Mouse (Mus musculus) hindbrain, embryonic 11.5 days (tissue): ENCODE results near the gene Mrtfb. TPM values are rescaled to one million over a fixed set of nuclear protein-coding genes. Genes with fewer than 3 reads are reported as not detected.

Source experiments
- ATAC-seq: fragments of 200-750 bp; cut with Nextera tagmentation; 2 replicates; pipeline ENCODE4 v1.8.0; 2017; ENCODE audit warnings: mild to moderate bottlenecking, moderate TSS enrichment, moderate library complexity; ENCODE audit not compliant: low FRiP score
- DNase-seq: peaks from one replicate; pipeline ENCODE4 v3.0.0-alpha.2; 2015; ENCODE audit warnings: low spot score
- H3K27ac ChIP-seq: fragments of 300-500 bp; sonication (generic); 2 replicates; pipeline ENCODE4 v1.5.1; 2014; ENCODE audit warnings: mild to moderate bottlenecking, low read depth, low read length
- H3K27me3 ChIP-seq: fragments of 300-500 bp; sonication (generic); 2 replicates; pipeline ENCODE4 v1.6.1; 2014; ENCODE audit warnings: mild to moderate bottlenecking, low read length, moderate library complexity, mixed read lengths; ENCODE audit not compliant: control insufficient read depth, insufficient read depth
- H3K36me3 ChIP-seq: fragments of 300-500 bp; sonication (generic); 2 replicates; pipeline ENCODE4 v1.6.1; 2014; ENCODE audit warnings: mild to moderate bottlenecking, low read length, moderate library complexity, mixed read lengths; ENCODE audit not compliant: control insufficient read depth, insufficient read depth
- H3K4me1 ChIP-seq: fragments of 300-500 bp; sonication (generic); replicated peaks from 2 replicates; pipeline ENCODE4 v1.6.1; 2014; ENCODE audit warnings: low read length, mixed read lengths; ENCODE audit not compliant: control insufficient read depth, insufficient read depth
- H3K4me2 ChIP-seq: fragments of 300-500 bp; sonication (generic); replicated peaks from 2 replicates; pipeline ENCODE4 v1.6.1; 2014; ENCODE audit warnings: mild to moderate bottlenecking, low read depth, low read length
- H3K4me3 ChIP-seq: fragments of 300-500 bp; sonication (generic); 2 replicates; pipeline ENCODE4 v1.5.1; 2014; ENCODE audit warnings: low read depth, low read length
- H3K9ac ChIP-seq: fragments of 300-500 bp; sonication (generic); 2 replicates; pipeline ENCODE4 v1.6.1; 2014; ENCODE audit warnings: low read depth, low read length
- H3K9me3 ChIP-seq: fragments of 300-500 bp; sonication (generic); 2 replicates; pipeline ENCODE4 v1.6.1; 2016; ENCODE audit warnings: low read length; ENCODE audit not compliant: control insufficient read depth
- WGBS: fragments of 180-500 bp; shearing (Covaris S2); extraction: QIAGEN DNeasy Blood & Tissue Kit; methylation state at CpG from one replicate; pipeline ENCODE4 v1.1.7; 2014; 5-methylcytosine and 5-hydroxymethylcytosine counted together
- polyA plus RNA-seq: library from polyadenylated mRNA; unstranded; fragments of >200 nt; fragmentation: Nextera tagmentation; extraction: Ambion mirVana; gene quantifications from 2 replicates; pipeline ENCODE4 v1.2.1, GENCODE M21; 2014

Mrtfb gene
- polyA plus RNA-seq, 1 experiment from 2014 or later = 24.1 TPM

DNA sequence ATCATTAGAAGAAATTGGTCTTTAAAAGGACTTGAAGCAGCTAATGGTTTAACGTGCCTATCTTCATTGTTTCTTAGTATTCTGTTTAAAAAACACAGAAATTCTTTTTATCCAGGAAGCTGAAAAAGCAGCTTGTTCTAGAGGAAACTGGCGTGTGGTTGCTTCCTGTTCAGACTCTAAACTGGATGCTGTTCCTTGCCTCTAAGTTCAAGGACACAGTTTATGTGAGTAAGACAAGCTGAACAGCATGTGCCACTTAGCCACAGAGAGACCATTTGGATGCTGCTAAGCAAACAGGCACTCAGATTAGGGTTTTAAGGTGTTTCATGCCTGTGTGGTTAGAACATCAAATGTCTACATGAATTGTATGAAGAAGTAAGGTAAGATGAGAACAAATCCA is 42.7 kb downstream of the Mrtfb start:
- no peaks in the 10 kb centered on the region for H3K36me3 ChIP-seq
- H3K4me2 ChIP-seq = no peak overlapping the region
- 83% methylated on average over 2 of the region's 2 CpGs for WGBS
- H3K4me1 ChIP-seq = no peaks in the 10 kb centered on the region
- no peak for ATAC-seq
- no peak overlapping the region for H3K27ac ChIP-seq
- no peak for DNase-seq
- no peaks in the 10 kb centered on the region for H3K27me3 ChIP-seq
- no peaks in the 10 kb centered on the region for H3K9me3 ChIP-seq
- H3K4me3 ChIP-seq = no peak overlapping the region
- no peak overlapping the region for H3K9ac ChIP-seq

DNA sequence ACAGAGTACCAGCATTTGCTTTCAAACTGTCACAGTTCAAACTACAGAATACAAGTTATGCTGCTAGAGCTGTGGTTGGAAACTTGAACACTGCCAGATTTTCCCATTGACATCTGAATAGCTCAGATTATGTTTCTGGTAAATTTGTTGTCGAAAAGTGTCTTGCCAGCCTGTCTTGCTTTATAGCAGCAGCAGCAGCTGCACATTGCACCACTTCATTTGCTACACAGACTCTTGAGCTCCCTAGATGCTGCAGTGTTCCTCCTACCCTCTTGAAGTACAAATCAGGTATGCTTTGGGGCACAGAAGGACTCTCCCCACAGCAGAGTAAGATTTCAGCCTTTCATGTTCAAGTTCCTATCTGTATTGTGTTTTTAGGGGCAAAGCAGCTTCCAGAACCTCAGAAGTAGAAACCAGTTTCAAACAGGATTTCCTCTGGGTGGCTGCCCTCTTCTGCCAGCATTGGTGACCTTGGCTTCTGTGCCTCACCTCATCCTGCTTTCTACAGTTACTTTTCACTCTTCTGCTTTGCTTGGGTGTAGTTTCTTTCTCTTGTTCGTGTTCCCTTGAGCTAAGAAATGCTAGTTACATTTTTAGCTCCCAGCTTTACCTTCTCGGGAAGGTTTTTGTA is 49.9 kb downstream of the Mrtfb start:
- WGBS = 82% methylated on average over 3 of the region's 3 CpGs
- Histone ChIP-seq H3K4me3 (no peak overlapping the region), H3K9me3 (no peaks in the 10 kb centered on the region), H3K4me1 (no peaks in the 10 kb centered on the region), H3K9ac (no peak overlapping the region), H3K27me3 (no peaks in the 10 kb centered on the region), H3K27ac (no peak overlapping the region), H3K4me2 (no peak overlapping the region), H3K36me3 (no peaks in the 10 kb centered on the region)
- DNase-seq = no peak
- no peak for ATAC-seq

DNA sequence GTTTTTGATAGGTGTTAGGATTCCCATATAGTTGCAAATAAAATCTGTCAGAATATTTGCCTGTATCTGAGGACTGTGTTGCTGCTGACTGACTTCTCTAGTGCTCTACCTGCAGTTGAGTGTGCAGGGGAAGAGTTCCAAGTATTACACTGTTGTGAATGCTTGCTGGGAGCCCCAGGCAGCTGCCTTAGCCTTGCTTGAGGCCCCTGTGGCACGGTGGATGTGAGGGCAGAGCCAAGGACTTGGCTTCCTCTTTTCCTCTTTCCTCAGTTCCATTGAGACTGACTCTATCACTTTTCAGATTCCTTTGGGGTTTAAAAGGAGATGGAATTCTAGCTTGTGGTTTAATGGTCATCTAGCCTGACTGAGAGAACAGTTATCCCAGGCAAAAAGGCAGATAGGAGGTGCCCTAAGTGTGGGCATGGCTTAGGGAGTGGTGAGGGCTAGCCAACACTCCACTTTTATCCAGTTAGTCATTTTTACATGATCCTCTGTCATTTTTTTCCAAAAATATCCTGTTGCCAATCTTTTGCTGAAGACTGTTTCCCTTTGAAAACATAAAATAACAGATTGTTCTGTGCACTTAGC is 53.9 kb downstream of the Mrtfb start:
- DNase-seq (no peak), ATAC-seq (no peak)
- WGBS = 82% methylated on average over 1 of the region's 1 CpGs

DNA sequence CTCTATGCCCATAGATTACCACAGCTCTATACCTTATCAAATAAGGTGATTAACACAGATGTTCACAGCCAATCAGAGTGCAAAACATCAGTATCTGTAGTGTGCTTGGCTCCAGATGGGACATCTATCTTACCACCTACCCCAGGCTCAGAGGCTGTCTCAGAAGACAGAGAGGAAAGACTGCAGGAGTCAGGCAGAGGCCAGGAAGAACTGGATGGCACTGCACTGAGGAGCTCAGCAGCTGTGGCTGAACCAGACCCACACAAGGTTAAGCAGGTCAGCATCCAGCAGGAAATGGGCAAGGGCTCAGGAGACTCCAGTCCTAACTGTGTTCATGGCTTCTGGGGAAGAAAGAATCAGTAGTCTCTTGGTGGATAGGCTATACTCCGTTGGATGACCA is 55.1 kb downstream of the Mrtfb start:
- no peak overlapping the region for H3K4me3 ChIP-seq
- ATAC-seq (no peak), DNase-seq (no peak)
- no peaks in the 10 kb centered on the region for H3K27me3 ChIP-seq
- no peaks in the 10 kb centered on the region for H3K4me1 ChIP-seq
- H3K9me3 ChIP-seq = no peaks in the 10 kb centered on the region
- no peak overlapping the region for H3K27ac ChIP-seq
- no peak overlapping the region for H3K9ac ChIP-seq
- no peak overlapping the region for H3K4me2 ChIP-seq
- H3K36me3 ChIP-seq = no peaks in the 10 kb centered on the region
- 82% methylated on average over 1 of the region's 1 CpGs for WGBS

More for the DNA sequence above, 53.9 kb downstream of the Mrtfb start:
- Histone ChIP-seq H3K36me3 (no peaks in the 10 kb centered on the region), H3K4me3 (no peak overlapping the region), H3K27me3 (no peaks in the 10 kb centered on the region), H3K9ac (no peak overlapping the region), H3K4me2 (no peak overlapping the region), H3K27ac (no peak overlapping the region), H3K9me3 (no peaks in the 10 kb centered on the region), H3K4me1 (no peaks in the 10 kb centered on the region)

DNA sequence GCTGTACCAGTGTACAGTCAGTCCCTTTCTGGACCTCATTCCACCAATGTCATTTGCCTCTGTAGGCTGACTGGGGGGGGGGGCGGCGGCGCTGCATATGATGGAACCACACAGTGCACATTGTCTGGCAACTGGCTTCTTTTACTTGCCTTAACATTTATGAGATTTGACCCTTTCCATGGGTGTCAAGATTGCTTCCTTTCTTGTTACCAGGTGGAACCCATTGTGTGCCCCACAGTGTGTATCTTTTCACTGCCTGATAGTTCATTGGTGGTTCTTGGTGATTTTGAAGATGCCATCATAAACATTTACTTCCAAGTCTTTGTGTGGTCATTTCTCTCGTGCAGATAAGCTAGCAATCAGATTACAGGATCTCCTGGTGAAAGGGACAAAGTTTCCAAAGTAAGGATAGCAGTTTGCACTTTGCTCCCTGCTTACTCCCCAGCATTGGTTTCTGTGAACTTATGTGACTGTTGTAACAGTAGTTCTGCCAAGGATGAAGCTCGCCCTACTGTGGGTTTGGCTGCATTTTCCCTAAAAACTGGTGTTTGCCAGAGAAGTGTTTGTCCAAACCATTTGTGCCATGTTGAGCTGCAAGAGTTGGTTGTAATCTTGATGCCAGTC is 56.9 kb downstream of the Mrtfb start:
- ATAC-seq = no peak
- Histone ChIP-seq H3K9ac (no peak overlapping the region), H3K27me3 (no peaks in the 10 kb centered on the region), H3K9me3 (no peaks in the 10 kb centered on the region), H3K27ac (no peak overlapping the region), H3K4me1 (no peaks in the 10 kb centered on the region), H3K4me2 (no peak overlapping the region), H3K36me3 (no peaks in the 10 kb centered on the region), H3K4me3 (no peak overlapping the region)
- WGBS = 90% methylated on average over 5 of the region's 5 CpGs
- no peak for DNase-seq

DNA sequence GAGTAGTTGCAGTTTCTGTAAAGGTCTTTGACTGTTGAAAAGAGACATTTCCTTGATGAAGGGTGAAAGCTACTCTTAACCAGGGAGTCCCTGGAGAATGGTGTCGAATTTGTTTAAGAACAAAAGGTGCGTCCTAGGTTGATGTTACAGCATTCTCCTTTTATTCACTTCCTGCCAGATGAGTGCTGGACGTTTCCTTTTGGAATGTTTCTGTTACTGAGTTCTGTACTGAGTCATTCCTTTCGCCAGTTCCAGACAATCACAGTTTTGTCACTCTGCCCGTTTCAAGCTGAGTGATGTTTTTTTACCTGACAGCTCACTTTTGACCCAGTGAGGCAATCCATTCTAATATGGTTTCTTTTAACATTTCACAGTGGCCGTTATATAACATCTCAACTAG is 67.5 kb downstream of the Mrtfb start:
- no peaks in the 10 kb centered on the region for H3K27me3 ChIP-seq
- ATAC-seq (no peak), DNase-seq (no peak)
- H3K27ac ChIP-seq = no peak overlapping the region
- H3K36me3 ChIP-seq = no peaks in the 10 kb centered on the region
- H3K4me3 ChIP-seq = no peak overlapping the region
- 40% methylated on average over 6 of the region's 6 CpGs for WGBS
- no peaks in the 10 kb centered on the region for H3K9me3 ChIP-seq
- no peak overlapping the region for H3K4me2 ChIP-seq
- no peak overlapping the region for H3K9ac ChIP-seq
- no peaks in the 10 kb centered on the region for H3K4me1 ChIP-seq

DNA sequence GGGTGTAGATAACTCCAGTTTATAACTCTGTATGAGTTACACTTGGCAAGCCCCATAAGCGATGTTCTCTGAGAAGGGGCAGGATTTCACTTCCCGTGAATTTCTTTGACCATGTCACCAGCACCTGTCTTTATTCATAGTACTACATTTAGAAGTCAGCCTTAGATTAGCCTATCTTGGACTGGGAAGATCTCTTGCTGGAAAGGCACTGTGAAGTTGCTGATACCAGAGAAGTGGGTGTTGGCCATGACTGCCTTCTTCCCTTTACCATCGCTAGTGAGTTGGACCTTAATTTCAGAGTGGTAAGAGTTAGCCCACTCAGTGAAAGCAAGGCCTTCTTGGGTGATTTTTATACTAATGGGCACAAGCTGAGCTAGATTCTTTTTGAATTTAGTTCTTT is 70.3 kb downstream of the Mrtfb start:
- ATAC-seq (no peak), DNase-seq (no peak)
- no peaks in the 10 kb centered on the region for H3K9me3 ChIP-seq
- H3K4me3 ChIP-seq = no peak overlapping the region
- no peak overlapping the region for H3K9ac ChIP-seq
- no peak overlapping the region for H3K4me2 ChIP-seq
- H3K36me3 ChIP-seq = no peaks in the 10 kb centered on the region
- no peaks in the 10 kb centered on the region for H3K4me1 ChIP-seq
- WGBS = 97% methylated on average over 3 of the region's 3 CpGs
- H3K27ac ChIP-seq = no peak overlapping the region
- no peaks in the 10 kb centered on the region for H3K27me3 ChIP-seq

DNA sequence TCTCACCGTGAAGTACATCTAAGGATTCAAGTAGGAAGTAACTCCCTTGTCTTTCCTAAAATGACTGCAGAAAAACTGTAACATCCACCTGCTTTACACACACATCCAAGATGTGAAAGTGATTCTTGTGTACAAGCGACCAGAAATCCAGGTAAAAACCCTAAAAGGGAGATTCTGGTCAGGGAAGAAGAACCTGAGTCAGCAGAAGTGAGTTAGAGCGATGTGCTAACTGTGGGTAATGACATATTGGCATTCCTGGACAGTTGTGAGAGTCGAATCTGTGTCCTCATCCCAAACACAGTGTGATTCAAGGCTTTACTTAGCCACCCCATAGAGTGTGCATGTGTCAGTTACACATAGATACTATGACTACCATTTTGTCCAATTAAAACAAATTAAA is 72.4 kb downstream of the Mrtfb start:
- 88% methylated on average over 4 of the region's 4 CpGs for WGBS
- H3K4me3 ChIP-seq = no peak overlapping the region
- no peaks in the 10 kb centered on the region for H3K4me1 ChIP-seq
- no peak overlapping the region for H3K9ac ChIP-seq
- H3K36me3 ChIP-seq = no peaks in the 10 kb centered on the region
- no peaks in the 10 kb centered on the region for H3K9me3 ChIP-seq
- no peak overlapping the region for H3K4me2 ChIP-seq
- ATAC-seq (no peak), DNase-seq (no peak)
- H3K27me3 ChIP-seq = no peaks in the 10 kb centered on the region
- H3K27ac ChIP-seq = no peak overlapping the region

DNA sequence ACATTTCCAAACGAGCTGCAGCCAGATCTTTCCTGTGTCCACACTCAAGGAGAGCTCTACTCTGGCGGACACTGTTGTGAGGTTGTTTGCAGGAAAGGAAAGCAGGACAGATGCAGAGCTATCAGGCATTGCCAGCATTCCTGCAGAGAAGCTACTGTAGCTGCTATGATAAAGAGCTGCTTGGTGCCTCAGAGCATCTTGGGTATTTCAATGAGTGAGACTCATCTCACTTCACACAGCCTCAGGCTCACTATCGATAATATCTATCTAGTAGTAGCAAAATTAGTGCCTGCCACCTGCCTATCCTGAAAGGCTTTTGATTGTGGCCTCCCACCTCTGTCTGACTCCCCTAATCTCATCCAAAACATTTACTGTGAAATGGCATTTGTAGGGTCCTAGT is 73.4 kb downstream of the Mrtfb start:
- ATAC-seq = no peak
- H3K4me3 ChIP-seq = no peak overlapping the region
- WGBS = 90% methylated on average over 3 of the region's 3 CpGs
- H3K36me3 ChIP-seq = no peaks in the 10 kb centered on the region
- no peaks in the 10 kb centered on the region for H3K4me1 ChIP-seq
- H3K4me2 ChIP-seq = no peak overlapping the region
- no peaks in the 10 kb centered on the region for H3K9me3 ChIP-seq
- no peak overlapping the region for H3K27ac ChIP-seq
- H3K9ac ChIP-seq = no peak overlapping the region
- no peaks in the 10 kb centered on the region for H3K27me3 ChIP-seq
- DNase-seq = no peak
